Mouse (Mus musculus) limb, embryonic 15.5 days (tissue): ENCODE results near the gene Mettl7a1. TPM values are rescaled to one million over a fixed set of nuclear protein-coding genes. Genes with fewer than 3 reads are reported as not detected.
"Not testable (repeated sequence)": the region's sequence is repeated elsewhere in the genome, so short reads cannot be mapped to it uniquely, and the experiment has no call there.

ENCODE experiments used
- ATAC-seq: fragments of 200-750 bp; cut with Nextera tagmentation; 2 replicates; pipeline ENCODE4 v1.8.0; 2017; ENCODE audit warnings: low read depth, moderate TSS enrichment; ENCODE audit not compliant: insufficient number of reproducible peaks, low FRiP score, low TSS enrichment
- H3K27ac ChIP-seq: fragments of 300-500 bp; sonication (generic); 2 replicates; pipeline ENCODE4 v1.5.1; 2015; ENCODE audit warnings: moderate library complexity, mild to moderate bottlenecking, inconsistent platforms
- H3K27me3 ChIP-seq: fragments of 300-500 bp; sonication (generic); 2 replicates; pipeline ENCODE4 v1.6.1; 2015; ENCODE audit warnings: inconsistent platforms
- H3K36me3 ChIP-seq: fragments of 300-500 bp; sonication (generic); 2 replicates; pipeline ENCODE4 v1.6.1; 2015; ENCODE audit warnings: inconsistent platforms
- H3K4me1 ChIP-seq: fragments of 300-500 bp; sonication (generic); 2 replicates; pipeline ENCODE4 v1.6.1; 2015; ENCODE audit warnings: inconsistent platforms
- H3K4me2 ChIP-seq: fragments of 300-500 bp; sonication (generic); 2 replicates; pipeline ENCODE4 v1.6.1; 2015; ENCODE audit warnings: mild to moderate bottlenecking, inconsistent platforms
- H3K4me3 ChIP-seq: fragments of 300-500 bp; sonication (generic); 2 replicates; pipeline ENCODE4 v1.5.1; 2015; ENCODE audit warnings: mild to moderate bottlenecking, inconsistent platforms
- H3K9ac ChIP-seq: fragments of 300-500 bp; sonication (generic); 2 replicates; pipeline ENCODE4 v1.6.1; 2015; ENCODE audit warnings: inconsistent platforms
- H3K9me3 ChIP-seq: fragments of 300-500 bp; sonication (generic); 2 replicates; pipeline ENCODE4 v1.6.1; 2016; ENCODE audit warnings: inconsistent platforms
- WGBS: fragments of 180-500 bp; shearing (Covaris S2); methylation state at CpG from one replicate; pipeline ENCODE4 v1.1.7; 2015; 5-methylcytosine and 5-hydroxymethylcytosine counted together
- polyA plus RNA-seq: library from polyadenylated mRNA; unstranded; fragments of >200 nt; fragmentation: Nextera tagmentation; extraction: Ambion mirVana; gene quantifications from 2 replicates; pipeline ENCODE4 v1.2.1, GENCODE M21; 2015

The Mettl7a1 gene
- polyA plus RNA-seq, 1 experiment from 2014 or later = 6.3 TPM

- H3K4me1 ChIP-seq, H3K9ac ChIP-seq, H3K36me3 ChIP-seq, H3K4me3 ChIP-seq, H3K27ac ChIP-seq, H3K4me2 ChIP-seq, ATAC-seq, H3K27me3 ChIP-seq, H3K9me3 ChIP-seq: not testable (repeated sequence)
- 23% methylated on average over 10 of the region's 10 CpGs for WGBS
These were observed 25.4 kb downstream of the Mettl7a1 start for GRCm38 (mm10) chr15:100329336-100329735.

DNA sequence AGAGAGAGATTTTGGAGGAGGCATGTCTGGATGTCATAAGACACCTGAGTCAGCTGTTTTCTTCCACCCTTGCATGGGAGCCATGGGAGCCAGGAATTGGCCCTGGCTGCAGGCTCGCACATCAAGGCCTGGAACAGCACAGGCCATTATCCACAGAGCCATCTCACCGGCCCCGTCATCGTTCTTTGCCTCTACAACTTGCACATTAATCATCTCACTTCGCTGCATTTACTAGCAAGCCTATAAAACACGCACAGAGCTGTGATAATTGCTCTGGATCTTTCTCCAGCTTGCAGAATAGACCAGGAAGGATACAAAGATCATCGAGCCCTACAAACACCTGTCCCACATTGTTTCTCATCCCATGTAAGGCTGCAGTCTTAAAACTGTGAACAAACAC, 26.8 kb downstream of the Mettl7a1 start:
- no peak for ATAC-seq
- Histone ChIP-seq H3K9me3 (no peaks in the 10 kb centered on the region), H3K36me3 (no peaks in the 10 kb centered on the region), H3K27ac (no peak overlapping the region), H3K27me3 (no peaks in the 10 kb centered on the region), H3K4me3 (no peak overlapping the region), H3K9ac (no peak overlapping the region), H3K4me1 (0 out of 2 replicates have a peak, but pooled peaks cover 3% of the 10 kb centered on the region), H3K4me2 (no peak overlapping the region)
- WGBS = 28% methylated on average over 7 of the region's 7 CpGs

DNA sequence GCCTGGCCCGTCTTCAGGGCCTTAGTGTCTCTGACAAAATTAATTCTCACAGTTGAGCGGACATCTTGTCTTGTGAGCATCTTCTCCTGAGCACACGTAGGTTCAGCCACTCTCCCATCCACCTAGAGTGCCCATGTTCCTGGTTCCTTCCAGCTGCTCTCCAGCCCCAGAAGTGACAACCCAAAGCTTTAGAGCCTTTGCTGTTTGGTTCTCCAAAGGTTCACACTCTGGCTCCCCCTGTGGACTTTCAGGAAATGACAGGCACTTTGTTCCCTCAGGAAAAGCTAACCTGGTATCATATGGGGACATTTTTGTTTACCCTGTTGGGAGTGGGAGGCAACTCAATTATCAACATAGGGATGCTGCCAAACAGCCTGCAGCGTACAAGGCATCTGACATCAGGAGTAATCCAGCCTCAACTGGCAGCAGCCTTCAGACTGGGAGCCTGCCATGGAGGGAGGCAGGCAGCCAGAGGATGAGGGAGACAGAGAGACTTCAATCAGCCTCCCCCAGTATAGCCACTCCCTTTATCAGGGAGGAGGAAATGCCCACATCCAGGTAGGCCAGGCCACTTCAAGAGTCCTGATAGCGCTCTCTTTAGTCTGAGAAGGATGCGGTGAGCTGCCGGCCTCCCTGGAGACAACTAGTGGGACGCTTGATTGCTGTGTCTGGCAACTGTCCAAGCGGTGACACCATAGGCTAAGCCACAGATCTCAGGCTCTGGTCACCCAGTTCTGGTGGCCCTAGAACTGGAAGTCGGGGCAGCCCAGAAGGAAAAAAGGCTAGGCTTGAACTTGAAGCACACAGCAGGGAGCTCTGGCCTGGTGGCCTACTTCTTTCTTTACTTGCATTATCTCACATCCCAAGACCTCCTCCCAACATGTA, 28.4 kb downstream of the Mettl7a1 start:
- H3K9ac ChIP-seq, H3K4me1 ChIP-seq, H3K4me2 ChIP-seq, H3K36me3 ChIP-seq, ATAC-seq, H3K9me3 ChIP-seq, H3K4me3 ChIP-seq, H3K27me3 ChIP-seq, H3K27ac ChIP-seq: not testable (repeated sequence)
- WGBS = 55% methylated on average over 3 of the region's 10 CpGs

DNA sequence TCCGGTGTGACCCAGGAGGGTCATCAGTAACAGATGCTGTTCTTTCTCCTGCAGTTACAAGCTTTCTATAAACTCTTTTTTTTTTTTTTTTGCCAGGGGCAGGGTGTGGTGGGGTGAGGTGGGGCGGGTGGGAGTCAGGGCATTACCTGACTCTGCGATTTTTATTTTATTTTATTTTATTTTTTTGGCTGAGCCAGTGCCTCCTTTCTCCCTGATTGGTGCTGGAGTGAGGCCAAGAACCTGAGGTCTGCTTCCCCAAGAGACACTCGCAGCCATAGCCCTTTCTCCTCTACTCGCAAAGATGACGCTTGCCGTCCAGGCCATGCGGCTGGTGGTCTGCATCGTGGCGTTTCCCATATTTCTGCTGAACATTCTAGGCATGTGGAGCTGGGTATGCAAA, 30.7 kb downstream of the Mettl7a1 start, which contains the start of gene Mettl7a3:
Gene Mettl7a3, plus strand, starts transcription at position 301 of the 400 bp plus-strand sequence.
- 35% methylated on average over 10 of the region's 10 CpGs for WGBS
- no peak for ATAC-seq
- H3K4me3 ChIP-seq = no peak within 1 kb of the TSS

DNA sequence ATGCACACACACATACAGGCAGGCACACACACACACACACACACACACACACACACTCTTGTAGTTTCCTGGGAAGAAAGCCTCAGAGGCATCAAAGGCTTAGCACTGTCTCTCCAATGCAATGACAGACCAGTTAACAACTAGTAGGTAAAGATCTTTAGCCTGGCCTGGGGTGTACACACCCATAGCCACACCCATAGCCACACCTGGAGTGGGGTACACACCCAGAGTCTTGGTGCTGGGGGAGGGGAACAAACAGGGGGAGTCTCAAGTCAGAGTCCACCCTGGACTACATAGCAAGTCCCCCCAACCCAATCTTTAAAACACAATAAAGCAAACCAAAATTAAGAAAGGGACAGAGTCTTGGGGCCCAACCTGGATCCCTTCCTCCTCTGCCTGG, 33.4 kb downstream of the Mettl7a1 start:
- ATAC-seq, H3K4me2 ChIP-seq, H3K27ac ChIP-seq, H3K9me3 ChIP-seq, H3K36me3 ChIP-seq, H3K27me3 ChIP-seq, H3K4me1 ChIP-seq, H3K4me3 ChIP-seq, H3K9ac ChIP-seq: not testable (repeated sequence)

More for the DNA sequence above, 30.7 kb downstream of the Mettl7a1 start, which contains the start of gene Mettl7a3:
- no peak within 1 kb of the TSS for H3K4me2 ChIP-seq
- no peak within 1 kb of the TSS for H3K27ac ChIP-seq
- no peaks in the 10 kb centered on the region for H3K9me3 ChIP-seq
- H3K27me3 ChIP-seq = no peaks in the 10 kb centered on the region
- 0 out of 2 replicates have a peak, but pooled peaks cover 3% of the 10 kb centered on the region for H3K4me1 ChIP-seq
- no peaks in the 10 kb centered on the region for H3K36me3 ChIP-seq
- H3K9ac ChIP-seq = no peak within 1 kb of the TSS

DNA sequence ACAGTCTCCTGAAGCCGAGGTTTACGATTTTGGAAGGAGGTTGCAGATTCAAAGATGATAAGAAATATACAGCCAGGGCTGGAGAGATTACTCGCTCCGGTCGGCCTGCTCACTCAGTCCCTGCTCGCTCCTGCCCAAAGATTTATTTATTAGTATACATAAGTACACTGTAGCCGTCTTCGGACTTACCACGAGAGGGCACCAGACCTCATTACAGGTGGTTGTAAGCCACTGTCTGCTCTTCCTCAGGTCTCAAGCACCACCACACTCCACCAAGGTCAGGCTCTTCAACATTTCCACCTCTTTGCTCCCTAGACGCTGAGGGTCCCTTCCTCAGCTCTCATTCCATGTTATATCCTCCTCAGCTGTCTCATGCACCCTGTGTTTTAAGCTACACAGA, 33.9 kb downstream of the Mettl7a1 start:
- not testable (repeated sequence) for H3K9me3 ChIP-seq
- 31% methylated on average over 10 of the region's 10 CpGs for WGBS

DNA sequence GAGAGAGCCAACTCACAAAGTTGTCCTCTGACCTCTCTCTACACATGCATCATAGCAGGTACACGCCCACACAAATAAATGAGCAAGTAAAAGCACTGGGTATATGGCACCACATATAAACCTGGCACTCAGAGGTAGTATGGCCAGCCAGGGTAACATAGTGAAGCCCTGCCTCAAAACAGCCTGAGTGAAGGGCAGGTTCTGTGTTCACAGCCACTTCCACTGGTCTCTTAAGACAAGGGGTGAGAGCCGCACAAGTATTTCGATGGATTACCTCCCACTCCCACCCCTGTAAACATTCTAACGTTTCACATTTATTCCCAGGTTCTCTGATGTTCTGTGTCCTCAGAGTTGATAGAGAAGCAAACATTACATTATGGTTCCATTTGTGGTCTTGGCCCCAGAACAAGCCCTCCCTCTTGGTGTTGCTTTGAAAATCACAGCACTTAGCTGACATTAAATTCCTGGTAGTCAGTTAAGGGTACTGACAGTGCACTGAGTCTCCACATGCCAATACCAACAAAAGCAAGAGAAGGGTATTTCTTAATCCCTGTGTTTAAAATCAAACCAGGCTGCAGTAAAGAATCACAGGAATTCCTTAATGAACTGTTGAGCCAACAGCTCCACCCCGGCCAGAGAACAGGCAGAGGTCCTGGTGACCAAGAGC, 37.5 kb downstream of the Mettl7a1 start:
- H3K9me3 ChIP-seq, ATAC-seq, H3K36me3 ChIP-seq, H3K27me3 ChIP-seq, H3K27ac ChIP-seq, H3K4me1 ChIP-seq, H3K4me3 ChIP-seq, H3K4me2 ChIP-seq, H3K9ac ChIP-seq: not testable (repeated sequence)
- WGBS = 61% methylated on average over 5 of the region's 5 CpGs

More for the DNA sequence above, 33.9 kb downstream of the Mettl7a1 start:
- H3K4me2 ChIP-seq, H3K9ac ChIP-seq, H3K27ac ChIP-seq, ATAC-seq, H3K27me3 ChIP-seq, H3K4me1 ChIP-seq, H3K36me3 ChIP-seq, H3K4me3 ChIP-seq: not testable (repeated sequence)

GRCm38 (mm10) chr15:100345484-100345883, 41.5 kb downstream of the Mettl7a1 start:
- Histone ChIP-seq H3K9me3 (no peaks in the 10 kb centered on the region), H3K9ac (no peak overlapping the region), H3K36me3 (no peaks in the 10 kb centered on the region), H3K4me2 (no peak overlapping the region), H3K4me3 (no peak overlapping the region), H3K27ac (no peak overlapping the region), H3K27me3 (no peaks in the 10 kb centered on the region), H3K4me1 (0 out of 2 replicates have a peak, but pooled peaks cover 6% of the 10 kb centered on the region)
- no peak for ATAC-seq

GRCm38 (mm10) chr15:100346761-100347160, 42.8 kb downstream of the Mettl7a1 start:
- H3K27ac ChIP-seq = no peak overlapping the region
- no peak overlapping the region for H3K9ac ChIP-seq
- peaks cover 8% of the 10 kb centered on the region; the same call in 1 of the 2 replicates for H3K4me1 ChIP-seq
- 65% methylated on average over 14 of the region's 14 CpGs for WGBS
- H3K27me3 ChIP-seq = no peaks in the 10 kb centered on the region
- ATAC-seq = no peak
- H3K36me3 ChIP-seq = no peaks in the 10 kb centered on the region
- H3K9me3 ChIP-seq = no peaks in the 10 kb centered on the region
- no peak overlapping the region for H3K4me2 ChIP-seq
- H3K4me3 ChIP-seq = no peak overlapping the region

DNA sequence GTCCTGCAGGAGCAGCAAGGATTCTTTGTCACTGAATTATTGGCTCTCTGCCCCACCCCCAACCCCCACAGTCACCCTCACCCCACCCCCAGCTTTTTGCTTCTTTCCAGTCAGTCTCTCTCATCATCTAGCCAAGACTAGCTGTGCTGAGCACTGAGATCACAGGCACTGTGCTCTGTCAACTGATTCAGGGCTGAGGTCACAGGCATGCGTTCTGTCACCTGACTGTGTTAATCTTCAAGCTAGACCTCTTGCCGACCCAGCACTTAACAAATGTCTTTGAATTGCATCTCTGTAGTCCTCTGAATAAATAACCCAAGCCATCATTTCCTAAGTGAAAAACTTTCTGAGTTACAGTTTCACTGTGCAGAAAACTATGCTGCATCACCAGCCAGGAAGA, 45.6 kb downstream of the Mettl7a1 start:
- no peak for ATAC-seq
- no peaks in the 10 kb centered on the region for H3K27me3 ChIP-seq
- 33% methylated on average over 2 of the region's 2 CpGs for WGBS
- no peak overlapping the region for H3K4me2 ChIP-seq
- no peaks in the 10 kb centered on the region for H3K9me3 ChIP-seq
- peaks cover 11% of the 10 kb centered on the region; the same call in 1 of the 2 replicates for H3K4me1 ChIP-seq
- H3K36me3 ChIP-seq = no peaks in the 10 kb centered on the region
- H3K9ac ChIP-seq = no peak overlapping the region
- no peak overlapping the region for H3K4me3 ChIP-seq
- no peak overlapping the region for H3K27ac ChIP-seq

DNA sequence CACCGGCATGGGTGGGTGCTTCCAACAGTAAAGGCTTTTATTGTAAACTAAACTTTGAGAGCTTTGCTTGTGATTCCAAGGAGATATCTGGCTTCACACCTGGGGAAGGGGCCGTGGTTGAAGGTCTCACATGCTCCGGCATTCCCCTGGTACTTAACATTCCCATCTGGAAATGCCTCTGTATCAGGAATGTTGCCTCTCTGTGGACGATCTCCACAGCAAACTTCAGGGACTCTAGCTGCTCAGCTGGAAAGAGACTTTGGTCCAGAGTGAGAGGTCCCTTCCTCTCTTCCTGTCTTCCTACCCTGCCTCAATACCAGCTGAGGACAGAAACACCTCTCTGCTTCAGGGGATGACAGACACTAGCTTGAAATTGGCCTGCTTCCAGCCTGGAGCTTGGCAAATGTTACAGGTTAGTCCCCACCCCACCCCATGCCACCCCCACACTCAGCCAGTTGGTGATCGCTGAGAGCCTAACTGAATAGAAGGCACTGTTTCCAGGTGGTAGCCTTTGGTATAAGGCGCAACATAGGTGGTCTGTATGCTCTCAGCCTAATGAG, 47.6 kb downstream of the Mettl7a1 start:
- 40% methylated on average over 6 of the region's 6 CpGs for WGBS
- H3K27ac ChIP-seq = no peak overlapping the region
- ATAC-seq = no peak

GRCm38 (mm10) chr15:100352711-100353250, 48.8 kb downstream of the Mettl7a1 start, which contains the start of the genes Methig1 and Mettl7a2:
Gene Methig1 (plus strand): TSS chr15:100353149.
Gene Mettl7a2 (plus strand): TSS chr15:100353200.
- no peak for ATAC-seq
- H3K27me3 ChIP-seq = no peaks in the 10 kb centered on the region
- no peaks in the 10 kb centered on the region for H3K9me3 ChIP-seq
- no peaks in the 10 kb centered on the region for H3K36me3 ChIP-seq
- H3K4me2 ChIP-seq = no peak within 1 kb of the TSS
- no peak within 1 kb of the TSS for H3K9ac ChIP-seq
- H3K4me1 ChIP-seq = peaks cover 5% of the 10 kb centered on the region; the same call in 1 of the 2 replicates
- H3K4me3 ChIP-seq = no peak within 1 kb of the TSS
- WGBS = 67% methylated on average over 10 of the region's 10 CpGs
- no peak within 1 kb of the TSS for H3K27ac ChIP-seq

More for the DNA sequence above, 47.6 kb downstream of the Mettl7a1 start:
- no peak overlapping the region for H3K4me3 ChIP-seq
- no peaks in the 10 kb centered on the region for H3K9me3 ChIP-seq
- H3K36me3 ChIP-seq = no peaks in the 10 kb centered on the region
- H3K4me1 ChIP-seq = peaks cover 9% of the 10 kb centered on the region; the same call in 1 of the 2 replicates
- H3K27me3 ChIP-seq = no peaks in the 10 kb centered on the region
- no peak overlapping the region for H3K9ac ChIP-seq
- no peak overlapping the region for H3K4me2 ChIP-seq
